Mouse (Mus musculus) left cerebral cortex, postnatal 4 days (tissue): ENCODE measurements around the gene Paqr7. TPM values are rescaled to one million over a fixed set of nuclear protein-coding genes. Genes with fewer than 3 reads are reported as not detected.
A peak's percentile ranks its signal among the peaks of the same experiment; 100 is the strongest.

Source experiments
- DNase-seq: peaks from one replicate; pipeline ENCODE4 v3.0.0-alpha.2; 2022
- intact Hi-C: fragments of 180-260 bp; cut with DNase I; formaldehyde crosslinking; loops from one replicate; pipeline ENCODE4 v1.15.1; 2025
- total RNA-seq, 2 experiments: library from RNA; stranded (reverse); gene quantifications; 2 replicates each; pipeline ENCODE4 v1.2.3; 2021

The Paqr7 gene
- total RNA-seq: 10 to 100 TPM; 30.7 to 31.7 TPM

DNA sequence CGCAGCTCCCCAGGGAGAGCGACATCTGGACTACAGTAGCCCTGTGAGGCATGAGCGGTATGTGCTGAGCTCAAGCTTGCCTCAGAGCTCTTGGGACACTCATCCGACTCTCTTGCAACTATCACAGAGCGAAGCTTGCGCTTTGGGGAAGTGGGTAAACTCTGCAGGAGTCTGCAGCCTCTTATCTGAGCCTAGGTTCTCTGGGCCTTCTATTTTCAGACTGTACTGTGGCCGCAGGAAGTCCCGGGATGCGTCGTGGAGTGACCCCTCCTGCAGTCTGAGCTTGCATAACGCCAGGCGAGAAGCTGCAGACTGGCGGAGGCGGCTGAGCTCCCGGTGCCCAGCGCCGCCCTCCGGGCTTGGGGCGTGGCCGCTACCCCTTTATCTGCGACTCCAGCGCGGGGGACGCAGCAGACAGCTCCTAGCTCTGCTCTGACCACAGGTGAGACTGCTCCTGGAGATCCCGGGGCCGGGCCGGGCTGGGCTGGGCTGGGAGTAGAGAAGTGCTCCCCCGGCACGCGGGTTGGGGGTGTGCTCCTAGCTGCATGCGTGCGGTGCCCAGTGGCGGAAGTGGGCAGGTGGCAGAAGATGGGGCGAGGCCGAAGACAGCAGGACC lies at the start of gene Paqr7:
Gene Paqr7 (plus strand): TSS at position 103 of the 616 bp plus-strand sequence.
- DNase-seq: peak; percentile 47
- intact Hi-C loops: no loop called here

DNA sequence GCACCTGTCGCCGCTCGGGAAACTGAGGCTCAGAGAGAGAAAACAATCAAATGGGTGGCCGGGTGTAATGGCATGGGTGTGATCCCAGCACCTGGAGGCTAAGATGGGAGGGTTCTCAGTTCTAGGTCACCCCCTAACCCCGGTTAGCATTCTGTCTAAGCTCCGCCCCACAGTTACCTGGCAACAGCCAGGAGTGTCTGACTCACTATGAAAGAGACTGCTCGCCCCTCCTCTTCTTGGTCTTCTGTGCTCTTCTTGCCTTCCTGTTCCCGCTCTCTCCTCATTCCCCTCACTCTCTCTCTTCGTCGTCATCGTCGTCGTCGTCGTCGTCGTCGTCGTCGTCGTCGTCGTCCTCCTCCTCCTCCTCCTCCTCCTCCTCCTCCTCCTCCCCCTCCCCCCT lies 48.5 kb upstream of the Paqr7 start:
- no peak for DNase-seq
- intact Hi-C loops: no loop called here

DNA sequence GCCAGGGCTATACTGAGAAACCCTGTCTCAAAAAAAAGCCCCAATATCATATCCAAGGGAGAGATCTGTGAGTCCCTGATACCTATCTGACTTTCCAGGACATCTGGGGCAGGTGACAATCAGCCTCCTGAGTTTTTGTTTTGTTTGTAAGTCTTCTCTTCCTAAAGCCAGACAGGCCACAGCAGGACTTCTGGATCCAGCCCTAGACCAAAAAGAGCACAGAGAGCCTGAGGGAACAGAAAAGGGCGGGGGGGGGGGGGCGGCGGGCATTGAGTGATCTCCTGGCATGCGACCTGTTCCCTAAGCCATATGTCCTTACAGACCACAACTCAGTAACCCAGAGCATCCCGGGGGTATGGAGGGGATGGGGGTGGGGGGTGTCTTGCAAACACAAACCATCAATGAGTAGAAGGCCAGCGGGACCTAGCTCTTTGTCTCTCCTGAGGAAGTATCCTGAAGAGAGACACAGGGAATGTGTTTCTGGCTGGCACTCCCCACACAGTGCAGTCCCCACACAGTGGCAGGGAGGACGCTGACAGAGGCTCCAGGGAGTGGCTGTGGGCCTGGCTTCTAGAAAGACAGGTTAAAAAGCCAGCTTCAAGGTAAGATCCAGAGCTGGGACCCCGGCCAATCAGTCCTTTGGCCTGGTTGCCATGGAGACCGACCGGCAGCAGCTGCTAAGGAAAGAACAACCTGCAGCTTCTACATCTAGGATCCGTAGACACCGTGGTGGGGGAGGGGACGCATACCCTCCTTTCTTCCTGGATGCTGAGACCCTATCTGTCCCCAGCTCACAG lies 46.7 kb upstream of the Paqr7 start:
- intact Hi-C loops: no loop called here
- peak; percentile 88 for DNase-seq

DNA sequence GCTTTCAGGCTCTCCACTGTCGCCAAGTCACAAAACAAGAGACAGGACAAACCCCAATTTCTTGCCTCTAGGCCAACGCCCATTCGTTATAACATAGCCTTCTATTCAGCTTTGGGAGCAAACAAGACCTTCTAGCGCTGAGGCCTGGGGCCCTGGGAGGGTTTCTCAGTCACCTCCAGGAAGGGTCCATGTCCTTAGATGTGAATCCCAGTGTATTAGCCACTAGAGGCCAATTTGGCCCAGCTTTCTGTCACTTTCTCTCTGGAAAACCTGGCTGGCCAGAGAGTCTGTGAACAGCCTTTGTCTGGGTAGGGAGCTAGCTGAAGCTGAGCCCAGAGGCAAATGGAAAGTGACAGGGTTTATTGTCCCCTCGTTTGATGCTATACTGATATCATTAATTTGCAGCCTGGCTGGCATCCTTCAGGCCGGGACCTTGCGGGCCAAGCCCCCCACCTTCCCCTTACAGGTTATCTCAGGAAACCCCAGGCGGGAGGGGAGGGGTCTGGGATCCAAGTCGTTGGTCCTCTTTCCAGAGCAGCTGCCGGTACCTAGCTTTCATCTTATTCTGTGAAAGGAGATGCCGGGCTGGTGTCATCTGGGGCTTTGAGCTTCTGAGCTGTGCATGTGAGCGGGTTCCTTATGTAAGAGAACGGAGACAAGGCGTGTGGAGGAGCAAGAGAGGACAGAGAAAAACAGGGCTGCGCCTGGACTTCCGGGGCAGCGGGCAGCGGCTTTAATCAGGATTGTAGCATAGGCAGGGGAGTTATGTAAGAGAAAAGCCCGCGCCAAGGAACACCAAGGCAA lies 45.9 kb upstream of the Paqr7 start:
- intact Hi-C loops: no loop called here
- DNase-seq: peak; percentile 51

DNA sequence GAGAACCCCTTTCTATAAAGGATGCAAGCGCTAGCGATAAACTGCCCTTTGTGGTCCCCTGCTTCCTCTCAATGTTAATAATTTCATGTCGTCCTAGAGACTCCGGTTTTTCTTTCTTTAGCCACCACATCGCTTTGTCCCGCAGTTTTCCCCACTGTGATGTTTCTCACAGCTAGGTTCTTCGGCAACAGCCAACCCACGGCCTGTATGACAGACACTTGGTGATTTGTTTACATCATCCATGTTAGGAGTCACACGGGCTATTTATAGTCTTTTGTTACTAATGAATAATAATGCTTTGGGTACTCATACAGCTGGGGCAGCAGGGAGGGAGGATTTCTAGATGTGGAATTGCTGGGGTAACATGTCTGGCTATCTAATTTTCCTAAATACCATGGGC lies 45.0 kb upstream of the Paqr7 start:
- DNase-seq: no peak
- intact Hi-C loops: no loop called here

DNA sequence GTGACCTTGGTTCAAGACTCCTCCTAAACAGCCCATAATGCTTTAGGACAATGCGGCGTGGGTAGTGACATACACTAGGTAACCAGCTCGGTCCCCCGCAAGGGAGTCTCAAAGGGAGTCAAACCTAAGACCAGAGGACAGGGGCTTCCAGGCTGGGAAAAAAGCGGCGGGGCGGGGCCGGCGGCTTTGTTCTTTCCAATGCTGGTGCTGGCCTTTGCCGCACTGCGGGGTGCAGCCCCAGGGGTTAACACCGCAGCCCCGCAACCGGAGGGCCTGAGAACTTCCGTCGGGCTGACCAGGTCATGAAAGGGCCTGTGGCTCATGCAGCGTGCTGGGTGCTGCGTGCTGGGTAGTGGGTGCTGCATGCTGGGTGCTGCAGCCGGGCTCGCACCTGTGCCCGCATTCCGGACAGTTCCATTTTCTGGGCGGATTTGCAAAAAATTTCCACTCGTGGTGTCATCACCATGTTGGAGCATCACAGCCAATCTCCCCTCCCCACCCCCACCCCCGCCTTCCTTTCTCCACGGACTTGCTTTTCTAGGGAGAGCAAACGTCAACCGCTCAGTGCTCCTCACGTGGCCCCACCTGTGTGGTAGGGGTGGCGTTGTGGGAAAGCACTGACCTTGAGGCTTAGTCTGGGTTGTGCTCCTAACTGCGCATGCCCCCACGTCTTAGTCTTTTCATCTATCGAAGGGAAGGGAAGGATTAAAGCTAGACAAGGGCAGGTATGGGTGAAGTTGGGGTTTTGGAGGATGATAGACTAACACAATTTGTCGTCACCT lies 42.7 kb upstream of the Paqr7 start:
- intact Hi-C loops: no loop called here
- DNase-seq: no peak

DNA sequence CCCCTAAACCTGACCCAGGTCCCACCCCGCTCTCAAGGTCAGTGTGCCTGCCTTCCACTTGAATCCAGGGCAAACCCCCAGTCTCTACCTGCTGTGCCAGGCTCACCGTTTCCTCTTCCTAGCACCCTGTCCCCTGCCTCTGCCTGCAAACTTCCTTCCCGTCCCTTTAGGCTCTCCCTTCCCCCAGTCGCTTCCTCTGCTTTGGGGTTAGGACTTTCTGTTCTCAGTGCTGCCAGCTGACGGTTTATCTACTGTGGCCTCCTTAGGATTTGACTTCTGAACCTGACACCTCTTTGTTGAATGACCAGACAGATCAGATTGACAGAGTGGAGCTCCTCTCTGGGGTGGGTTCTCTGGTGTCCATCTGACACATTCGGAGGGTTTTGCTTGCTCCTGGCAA lies 41.2 kb upstream of the Paqr7 start:
- intact Hi-C loops: no loop called here
- no peak for DNase-seq

DNA sequence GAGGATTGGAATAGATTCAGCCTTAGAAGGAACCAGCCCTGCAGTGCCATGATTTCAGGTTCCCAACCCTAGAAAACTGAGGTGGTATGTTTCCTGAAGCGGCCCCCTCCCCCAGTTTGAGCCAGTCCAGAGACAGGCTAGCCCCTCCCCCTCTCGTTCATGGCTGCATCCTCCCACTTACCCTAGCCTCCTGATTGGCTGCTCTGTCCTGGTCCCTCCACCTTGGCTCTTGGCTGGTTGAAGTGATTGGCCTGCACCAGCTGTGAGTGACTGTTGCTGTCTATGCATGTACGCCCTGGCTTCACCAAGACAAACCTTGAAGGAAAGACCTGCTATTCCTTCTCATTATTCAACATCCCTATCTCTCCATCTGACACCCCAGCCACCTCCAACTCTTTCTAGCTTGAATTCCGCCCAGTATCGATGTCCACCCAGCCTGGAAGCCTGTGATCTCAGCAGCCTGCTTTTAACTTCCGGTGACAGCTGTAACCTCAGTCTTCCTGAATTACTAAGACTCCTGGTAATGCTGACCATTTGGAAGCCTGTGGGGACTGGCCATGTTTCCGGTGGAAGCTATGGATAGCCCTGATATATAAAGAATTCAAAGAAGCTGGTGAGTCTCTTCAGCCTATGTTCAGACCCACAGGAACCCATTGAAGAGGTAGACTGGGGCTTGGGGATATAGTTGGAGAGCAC lies 39.2 kb upstream of the Paqr7 start:
- no peak for DNase-seq
- intact Hi-C loops: no loop called here

DNA sequence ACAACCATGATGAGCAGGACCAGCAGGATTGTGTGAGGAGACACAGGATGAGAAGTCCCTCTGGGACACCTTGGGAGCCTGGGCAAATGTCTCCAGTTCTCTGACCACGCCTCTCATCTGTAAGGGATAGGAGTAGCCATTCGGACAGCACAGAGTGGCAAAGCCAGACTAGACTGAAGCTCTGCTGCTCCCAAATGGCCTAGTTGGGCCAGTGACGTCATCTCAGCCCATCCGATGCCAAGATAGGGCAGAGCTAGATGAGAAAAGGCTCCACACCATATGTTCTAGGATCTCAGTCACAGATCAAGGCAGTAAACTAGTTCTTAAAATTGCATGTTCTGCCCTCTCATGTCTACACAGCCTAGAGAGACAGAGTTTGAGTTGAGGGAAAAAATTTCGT lies 37.6 kb upstream of the Paqr7 start:
- intact Hi-C loops: no loop called here
- DNase-seq: no peak

DNA sequence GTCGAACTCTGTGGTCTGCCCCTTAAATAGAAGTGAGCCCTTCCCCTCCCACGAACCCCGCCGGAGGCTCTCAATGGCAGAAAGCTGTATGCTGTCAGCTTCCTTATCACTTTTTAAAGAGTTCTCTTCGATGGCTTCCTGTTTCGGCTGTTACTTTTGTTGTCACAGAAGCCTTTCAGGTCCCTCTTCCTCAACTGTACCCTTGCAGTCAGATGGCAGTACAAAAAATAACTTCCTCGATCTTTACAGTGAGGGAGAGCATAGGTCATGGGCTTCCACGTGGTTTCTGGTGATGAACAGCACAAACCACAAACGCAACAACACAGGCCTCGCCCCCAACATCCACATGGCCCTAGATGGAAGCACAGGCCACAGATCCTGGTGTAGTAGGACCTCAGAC lies 36.2 kb upstream of the Paqr7 start:
- no peak for DNase-seq
- intact Hi-C loops: no loop called here

DNA sequence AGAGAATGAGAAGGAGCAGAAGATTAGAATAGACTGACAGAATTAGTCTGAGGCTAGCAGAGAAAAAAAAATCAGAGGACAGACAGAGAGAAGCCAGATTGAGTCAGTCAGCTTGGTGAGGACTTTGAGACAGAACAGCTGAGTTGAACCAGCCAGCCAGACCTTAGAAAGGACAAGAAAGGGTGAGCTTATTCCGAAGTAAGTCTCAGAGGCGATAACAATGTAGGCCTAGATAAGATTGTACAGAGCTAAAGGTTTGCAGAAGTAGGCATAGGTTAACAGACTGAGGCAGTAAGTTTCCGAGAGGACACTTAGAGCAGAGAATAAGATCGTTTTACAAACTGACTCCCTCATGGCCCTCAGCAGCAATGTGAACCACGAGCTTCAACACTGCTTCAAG lies 35.2 kb upstream of the Paqr7 start:
- intact Hi-C loops: no loop called here
- DNase-seq: no peak

DNA sequence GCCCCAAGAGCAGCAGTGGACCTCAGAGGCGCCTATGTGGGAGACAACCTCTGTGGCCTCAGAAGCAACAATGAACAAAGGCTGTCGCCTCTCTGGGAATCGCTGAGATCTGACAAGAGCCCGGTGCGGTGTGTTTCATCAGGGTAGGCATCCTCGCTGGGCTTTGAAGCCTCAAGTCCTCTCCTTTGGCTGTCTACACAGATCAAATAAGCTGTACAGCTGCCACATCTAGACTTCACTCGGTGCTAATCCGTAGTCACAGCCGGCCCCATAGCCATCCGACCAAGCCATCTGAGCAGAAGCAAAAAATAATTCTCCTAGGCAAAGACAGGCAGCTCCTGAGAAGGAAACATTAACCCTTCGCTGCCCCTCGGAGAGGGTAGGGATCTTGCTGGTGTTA lies 30.7 kb upstream of the Paqr7 start:
- DNase-seq: no peak
- intact Hi-C loops: no loop called here

DNA sequence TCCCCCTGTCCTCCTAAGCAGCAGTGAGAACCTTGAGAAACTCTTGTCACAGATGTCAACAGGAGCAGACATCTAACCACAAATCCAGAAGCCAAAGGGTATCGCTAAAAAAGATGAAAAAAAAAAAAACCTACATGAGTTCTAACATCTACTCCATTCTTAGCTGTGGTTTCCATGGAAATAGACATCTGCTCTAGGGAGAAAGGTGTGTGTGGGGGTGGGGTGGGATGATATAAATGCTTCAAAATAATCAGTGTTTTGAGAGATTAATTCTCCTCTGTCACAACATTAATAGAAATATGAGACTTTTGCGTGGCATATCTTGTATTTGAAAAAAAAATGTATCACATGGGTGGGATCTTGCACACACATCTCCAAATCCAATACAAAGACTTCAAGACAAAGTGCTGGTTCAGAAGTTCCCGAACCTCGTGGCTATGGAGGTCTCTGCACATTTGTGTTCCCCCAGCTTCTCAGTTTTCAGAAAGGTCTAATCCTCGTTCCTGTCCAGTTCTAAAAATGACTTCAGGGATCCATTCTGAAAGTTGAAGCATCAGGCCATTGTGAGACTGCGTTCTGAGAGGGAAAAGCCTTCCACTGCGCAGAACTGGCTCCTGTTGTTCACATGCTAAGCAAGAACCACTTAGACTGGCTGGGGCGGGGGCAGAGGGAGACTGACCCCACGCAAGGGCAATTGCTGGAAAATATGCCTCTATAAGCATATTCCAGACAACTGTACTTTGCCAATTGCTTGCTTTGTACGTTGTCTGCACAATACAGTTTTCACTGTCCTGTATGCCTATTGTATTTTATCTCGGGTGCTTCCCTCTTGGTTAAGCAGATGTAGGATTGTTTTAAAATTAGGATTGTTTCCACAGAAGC lies 29.9 kb upstream of the Paqr7 start:
- intact Hi-C loops: no loop called here
- DNase-seq: no peak

DNA sequence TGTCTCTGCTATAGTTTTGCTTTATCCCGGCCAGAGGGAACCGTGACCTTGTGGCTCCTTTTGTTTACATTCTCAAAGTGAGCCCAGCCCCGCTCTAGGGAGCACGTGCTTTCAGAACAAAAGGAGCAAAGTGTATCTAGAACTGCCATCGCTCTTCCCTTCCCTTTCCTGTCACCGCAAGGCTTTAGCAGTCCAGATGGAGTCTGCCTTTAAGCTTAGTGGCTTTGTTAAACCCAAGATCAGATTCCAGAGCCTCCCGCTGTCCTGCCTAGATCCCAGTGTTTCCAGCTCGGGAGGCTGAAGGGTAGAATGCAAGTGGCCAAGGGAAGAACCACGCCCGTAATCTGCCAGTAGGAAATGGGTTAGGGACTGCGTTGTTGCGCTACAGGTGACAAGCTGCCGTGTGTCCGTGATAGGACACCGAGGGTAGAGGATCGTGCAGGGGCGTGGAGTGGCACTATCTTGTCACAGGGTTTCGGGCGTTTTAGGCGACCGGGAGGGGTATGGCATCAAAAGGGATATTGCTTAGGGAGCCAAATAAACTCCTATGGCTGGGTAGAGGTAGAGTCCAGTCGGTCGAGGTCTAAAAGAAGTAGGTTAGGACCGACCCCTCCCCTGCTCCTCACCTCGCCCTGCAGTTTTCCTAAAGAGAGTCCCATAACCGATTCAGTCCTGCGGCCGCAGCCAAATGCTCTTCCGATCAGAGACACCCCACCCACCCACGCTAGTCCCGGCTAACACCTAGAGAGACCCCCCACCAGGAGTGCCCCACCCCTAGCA lies 28.9 kb upstream of the Paqr7 start:
- peak; percentile 49 for DNase-seq
- intact Hi-C loops: loop anchor here (2.0 kb wide), 1 partner anchor 71 kb away; the partner anchor contains the start of gene Pafah2

DNA sequence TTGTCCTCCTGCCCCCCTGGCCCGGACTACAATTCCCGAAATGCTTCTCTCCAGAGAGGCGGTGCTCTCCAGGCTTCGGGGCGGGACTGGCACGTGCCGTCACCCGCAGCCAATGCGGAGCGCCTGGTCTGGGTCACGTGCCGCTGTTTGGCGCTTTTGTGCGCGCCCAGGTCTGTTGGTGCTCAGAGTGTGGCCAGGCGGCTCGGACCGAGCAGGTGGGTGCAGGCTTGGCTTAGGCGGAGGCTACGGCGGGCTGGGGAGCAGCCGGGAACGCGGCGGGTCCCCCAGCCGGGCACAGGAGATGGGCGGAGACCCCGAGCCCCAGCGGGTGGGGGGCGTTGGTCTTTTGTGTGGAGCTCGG lies 28.3 kb upstream of the Paqr7 start, which contains the start of gene Stmn1:
Gene Stmn1 (plus strand): TSS at position 106 of the 361 bp plus-strand sequence.
- DNase-seq: peak; percentile 98

DNA sequence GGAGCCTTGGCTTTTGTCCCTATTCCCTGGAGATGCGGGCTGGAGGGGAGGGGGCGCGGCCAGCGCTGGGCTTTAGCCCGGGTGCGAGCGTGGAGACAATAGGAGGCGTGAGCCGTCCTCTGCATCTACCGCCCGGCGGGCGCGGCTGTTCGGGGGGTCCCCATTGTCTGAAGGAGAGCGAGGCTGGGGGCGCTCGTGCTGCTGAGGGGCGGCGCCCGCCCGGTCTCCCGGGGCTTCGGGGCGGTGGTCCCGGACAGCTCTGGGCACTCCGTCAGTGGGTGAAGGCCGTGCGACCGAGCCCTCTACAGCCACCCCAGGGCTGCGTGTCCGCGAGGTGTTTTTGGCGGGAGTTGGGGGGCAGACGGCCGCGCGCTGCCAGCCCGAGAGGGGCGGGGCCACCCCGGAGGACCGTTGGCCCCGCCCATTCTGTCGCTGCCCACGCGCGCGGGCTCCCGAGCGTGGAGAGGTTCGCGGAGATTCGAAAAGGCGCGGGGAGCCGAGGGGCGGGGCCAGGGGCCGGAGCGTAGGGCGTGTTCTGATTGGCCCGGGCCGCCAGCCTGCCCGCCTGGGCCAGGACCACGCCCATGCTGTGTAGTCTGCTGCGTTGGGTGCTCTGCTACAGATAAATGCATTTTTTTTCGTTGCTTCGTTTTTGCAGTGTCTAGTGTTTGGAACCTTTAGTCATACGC lies 27.8 kb upstream of the Paqr7 start:
- intact Hi-C loops: loop anchor here (2.0 kb wide), 1 partner anchor 72 kb away; the partner anchor contains the start of gene Pafah2

More for the DNA sequence above, 28.3 kb upstream of the Paqr7 start, which contains the start of gene Stmn1:
- intact Hi-C loops: loop anchor here (2.0 kb wide), 1 partner anchor 71 kb away; the partner anchor contains the start of gene Pafah2

DNA sequence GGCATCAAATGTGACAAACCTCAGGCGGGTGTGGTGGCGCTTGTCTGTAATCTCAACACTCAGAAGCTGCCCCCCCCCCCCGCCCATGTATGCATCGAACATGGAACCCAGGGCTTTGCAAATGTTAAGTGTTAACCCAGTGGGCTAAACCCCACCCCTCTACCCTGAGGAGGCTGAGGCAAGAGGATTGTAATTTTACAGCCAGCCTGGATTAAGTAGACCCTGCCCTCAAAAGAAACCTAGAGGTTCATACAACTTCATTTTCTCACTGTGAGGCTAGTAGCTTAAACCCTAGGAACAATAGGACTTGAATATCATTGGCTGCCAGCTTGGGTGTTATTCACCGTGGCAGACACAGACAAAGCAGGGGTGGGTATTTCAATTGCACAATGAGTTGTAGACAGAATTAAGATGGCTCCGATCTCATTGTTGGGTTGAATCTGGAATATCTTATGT lies 27.1 kb upstream of the Paqr7 start:
- intact Hi-C loops: loop anchor here (2.0 kb wide), 1 partner anchor 73 kb away; the partner anchor contains the start of gene Pafah2
- no peak for DNase-seq

More for the DNA sequence above, 27.8 kb upstream of the Paqr7 start:
- DNase-seq: peak; percentile 99
